Mouse (Mus musculus) right cerebral cortex, postnatal 4 days (tissue): Measurements from ENCODE around the gene Gm9603.
"Not testable (repeated sequence)": the region's sequence is repeated elsewhere in the genome, so short reads cannot be mapped to it uniquely, and the experiment has no call there.

ENCODE experiments used
- DNase-seq: peaks from one replicate; pipeline ENCODE4 v3.0.0-alpha.2; 2022

Gm9603 gene

GRCm38 (mm10) chr14:5687357-5687756 is at the start of gene Gm9603:
TSS of gene Gm9603 (minus strand) at chr14:5687457.
- DNase-seq = not testable (repeated sequence)

GRCm38 (mm10) chr14:5632928-5633327 is 54.3 kb downstream of the Gm9603 start, which contains the start of gene Gm8265:
TSS of gene Gm8265 (minus strand) at chr14:5633028.
- not testable (repeated sequence) for DNase-seq
